Mouse (Mus musculus): ENCODE measurements around the gene Dlgap3.

DNA sequence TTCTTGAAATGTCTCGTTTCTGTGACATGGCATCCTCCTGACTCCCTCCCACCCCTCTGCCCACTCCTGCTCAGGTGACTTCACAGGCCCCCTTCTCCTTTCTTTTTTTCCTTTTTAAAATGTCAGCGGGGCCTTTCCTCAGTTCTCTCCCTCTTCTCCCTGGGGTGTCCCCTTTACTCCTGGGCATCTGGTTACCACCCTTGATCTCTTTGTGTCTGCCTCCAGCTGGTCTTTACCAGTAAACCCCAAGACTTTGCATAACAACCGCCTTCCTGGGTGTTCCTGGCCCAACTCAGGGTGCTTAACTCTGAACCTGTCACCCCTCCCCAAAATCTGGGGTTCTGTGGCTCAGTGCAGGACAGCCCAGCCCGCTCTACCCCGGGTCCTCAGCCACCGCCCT, 29.6 kb downstream of the Dlgap3 start:
- TF ChIP-seq POLR2A (IDR thresholded peaks at IDR 0.05; ENCODE audit: borderline replicate concordance, control insufficient read depth, low read depth, low read length) (no peak), CTCF (IDR thresholded peaks at IDR 0.05; ENCODE audit: control insufficient read depth, insufficient read depth, low read length) (no peak)

All from bone marrow, adult 2 months (tissue).